Comparison of ENCODE assay signal across 8 mouse cellular contexts in genomic region chr2:127208452-127208769, GRCm38 (mm10). TPM values are rescaled to one million over a fixed set of nuclear protein-coding genes. Genes with fewer than 3 reads are reported as not detected.
DNase-seq lines count a peak whose midpoint lies in the region; ATAC-seq and TF ChIP-seq lines count a peak whose summit lies in the region.

No protein-coding gene starts in this region.

- H3K4me3 ChIP-seq in heart, embryonic 14.5 days (ENCODE audit: control insufficient read depth in 1 of 2, insufficient read depth in 1 of 2, low read depth in 1 of 2, low read length in 2 of 2) = peak overlapping the region; percentile 71 to 76
- H3K4me3 ChIP-seq in ES-E14 (ENCODE audit: insufficient read depth in 1 of 2, low read depth in 1 of 2, low read length in 2 of 2, poor library complexity in 1 of 2, severe bottlenecking in 1 of 2) = peak overlapping the region; percentile 88 to 99
- peak overlapping the region; percentile 99 for H3K4me3 ChIP-seq in forebrain, embryonic 16.5 days (replicated peaks; ENCODE audit: low read length)
- peak overlapping the region; percentile 93 for H3K4me3 ChIP-seq in liver, postnatal 0 days (ENCODE audit: low read depth, low read length)

- TF ChIP-seq EP300 in liver, postnatal 0 days (IDR thresholded peaks at IDR 0.05; ENCODE audit: low read depth) = no peak

- H3K9me3 ChIP-seq in heart, embryonic 14.5 days (ENCODE audit: control insufficient read depth, low read length) = no peaks in the 10 kb centered on the region
- H3K9me3 ChIP-seq in ES-E14 (ENCODE audit: control insufficient read depth, insufficient read depth, low read depth, low read length) = no peaks in the 10 kb centered on the region
- no peaks in the 10 kb centered on the region for H3K9me3 ChIP-seq in forebrain, embryonic 16.5 days (ENCODE audit: control insufficient read depth, low read length)
- no peaks in the 10 kb centered on the region for H3K9me3 ChIP-seq in liver, postnatal 0 days (ENCODE audit: low read length)

- no peak for TF ChIP-seq CTCF in liver, postnatal 0 days (IDR thresholded peaks at IDR 0.05; ENCODE audit: low read depth)

- H3K4me1 ChIP-seq in heart, embryonic 14.5 days (ENCODE audit: control insufficient read depth in 2 of 2, insufficient read depth in 2 of 2, low read length in 2 of 2) = peaks cover 2 to 9% of the 10 kb centered on the region in 2 experiments; a peak in 3 of 4 replicates
- H3K4me1 ChIP-seq in ES-E14 (ENCODE audit: control insufficient read depth in 2 of 2, insufficient read depth in 2 of 2, low read length in 2 of 2, poor library complexity in 1 of 2) = no peaks in the 10 kb centered on the region
- H3K4me1 ChIP-seq in forebrain, embryonic 16.5 days (replicated peaks; ENCODE audit: control insufficient read depth, insufficient read depth, low read length) = peaks cover 11% of the 10 kb centered on the region
- H3K4me1 ChIP-seq in liver, postnatal 0 days (ENCODE audit: insufficient read depth) = peaks cover 9% of the 10 kb centered on the region

- peak overlapping the region; percentile 73 for H3K4me2 ChIP-seq in heart, embryonic 14.5 days (ENCODE audit: low read length)
- peak overlapping the region; percentile 93 for H3K4me2 ChIP-seq in forebrain, embryonic 16.5 days (ENCODE audit: low read length)
- H3K4me2 ChIP-seq in liver, postnatal 0 days (ENCODE audit: low read depth, low read length) = peak overlapping the region; percentile 82

- H3K9ac ChIP-seq in heart, embryonic 14.5 days (ENCODE audit: low read length) = peak overlapping the region; percentile 83
- H3K9ac ChIP-seq in ES-E14 (ENCODE audit: insufficient read depth, low read depth, low read length, poor library complexity, severe bottlenecking) = peak overlapping the region; percentile 97
- H3K9ac ChIP-seq in forebrain, embryonic 16.5 days (replicated peaks; ENCODE audit: low read depth, low read length) = peak overlapping the region; percentile 85
- peak overlapping the region; percentile 83 for H3K9ac ChIP-seq in liver, postnatal 0 days (replicated peaks)

- ATAC-seq in heart, embryonic 14.5 days (ENCODE audit: insufficient number of reproducible peaks, insufficient read depth, low FRiP score, low read depth) = 0 out of 2 replicates have a peak, but pooled peaks have one; percentile 8
- ATAC-seq in forebrain, embryonic 16.5 days = no peak
- no peak for ATAC-seq in liver, postnatal 0 days

- peaks cover 46% of the 10 kb centered on the region for H3K36me3 ChIP-seq in heart, embryonic 14.5 days (ENCODE audit: control insufficient read depth, insufficient read depth, low read length)
- peaks cover 24% of the 10 kb centered on the region for H3K36me3 ChIP-seq in ES-E14 (ENCODE audit: control insufficient read depth, insufficient read depth, low read length, poor library complexity, severe bottlenecking)
- H3K36me3 ChIP-seq in forebrain, embryonic 16.5 days (ENCODE audit: control insufficient read depth, insufficient read depth) = peaks cover 24% of the 10 kb centered on the region
- peaks cover 34% of the 10 kb centered on the region for H3K36me3 ChIP-seq in liver, postnatal 0 days (replicated peaks; ENCODE audit: insufficient read depth, low read length)

- no peak for DNase-seq in heart, adult 18-20 months
- DNase-seq in ES-E14 (ENCODE audit: low read depth, low spot score) = no peak
- DNase-seq in liver, postnatal 0 days = no peak
- no peak for DNase-seq in thymus, postnatal 36 days
- no peak for DNase-seq in adrenal gland, adult 8-10 months
- DNase-seq in kidney, adult 18-20 months = no peak

- H3K27ac ChIP-seq in heart, embryonic 14.5 days (replicated peaks in 1 of 2; ENCODE audit: control insufficient read depth in 1 of 2, insufficient read depth in 1 of 2, low read depth in 2 of 2, low read length in 2 of 2) = peak overlapping the region; percentile 2 to 34; a peak in 1 of 4 replicates
- H3K27ac ChIP-seq in ES-E14 (ENCODE audit: insufficient read depth, low read depth, low read length, poor library complexity, severe bottlenecking) = peak overlapping the region; percentile 68; the same call in 1 of the 2 replicates
- peak overlapping the region; percentile 65 for H3K27ac ChIP-seq in forebrain, embryonic 16.5 days (ENCODE audit: low read length)
- H3K27ac ChIP-seq in liver, postnatal 0 days (ENCODE audit: low read depth) = peak overlapping the region; percentile 85

- in situ Hi-C loops in ES-E14 (cut with MboI; ENCODE audit: low sequenced_read_pairs in 2 of 2, unreplicated experiment in 2 of 2) = loop anchor here in 1 of 2 experiments (25.0 kb wide), 1 partner anchor 1429 kb away; no protein-coding TSS in a partner anchor

- H3K27me3 ChIP-seq in heart, embryonic 14.5 days (ENCODE audit: control insufficient read depth, insufficient read depth, low read length) = no peaks in the 10 kb centered on the region
- no peaks in the 10 kb centered on the region for H3K27me3 ChIP-seq in forebrain, embryonic 16.5 days (replicated peaks; ENCODE audit: control insufficient read depth, insufficient read depth, low read length)
- no peaks in the 10 kb centered on the region for H3K27me3 ChIP-seq in liver, postnatal 0 days (ENCODE audit: insufficient read depth, low read length)

- WGBS in heart, embryonic 14.5 days = under 1% methylated on average over 17 of the region's 17 CpGs
- 0% methylated on average over 17 of the region's 17 CpGs for WGBS in forebrain, embryonic 16.5 days
- under 1% methylated on average over 17 of the region's 17 CpGs for WGBS in liver, postnatal 0 days (ENCODE audit: insufficient replicate concordance)

TF ChIP-seq in ES-E14, 5 proteins besides CTCF, POLR2A, EP300 and RAD21:
- TF ChIP-seq ZC3H11A (IDR thresholded peaks at IDR 0.05; ENCODE audit: borderline replicate concordance, low read depth, low read length) = no peak
- TF ChIP-seq CHD2 (IDR thresholded peaks at IDR 0.05; ENCODE audit: low read depth, low read length) = no peak
- TF ChIP-seq MAFK (IDR thresholded peaks at IDR 0.05; ENCODE audit: insufficient read depth, low read depth, low read length) = no peak
- no peak for TF ChIP-seq HCFC1 (IDR thresholded peaks at IDR 0.05; ENCODE audit: borderline replicate concordance, insufficient read depth, low read length)
- TF ChIP-seq ZNF384 (IDR thresholded peaks at IDR 0.05; ENCODE audit: low read depth, low read length) = no peak

RNA-seq across cellular contexts. Expression of gene Snrnp200, which starts 0.2 kb away (rescaled TPM):
- 47.2 and 47.7 TPM in 2 replicates for polyA plus RNA-seq in heart, embryonic 14.5 days (2014; fragmentation: Nextera tagmentation; extraction: Ambion mirVana)
- total RNA-seq in heart, adult 18-20 months (2021) = 10 to 100 TPM; 65.2 to 66.4 TPM
- 147 and 181 TPM in 2 replicates for total RNA-seq in ES-E14 (2012; rRNA removed)
- polyA plus RNA-seq in forebrain, embryonic 16.5 days (2015; fragmentation: Nextera tagmentation; extraction: Ambion mirVana) = 64.0 and 64.6 TPM in 2 replicates
- polyA plus RNA-seq in liver, postnatal 0 days (2015; fragmentation: Nextera tagmentation; extraction: Ambion mirVana) = 11.3 and 13.5 TPM in 2 replicates
- 100 to 1,000 TPM in 2 of 4 experiments, 10 to 100 TPM in 2; 81.3 to 110 (median 95.1) TPM for total RNA-seq in adrenal gland, adult 8-10 months (2022)

RNA-seq across cellular contexts. Expression of gene 1810024B03Rik, which starts 0.3 kb away (rescaled TPM):
- polyA plus RNA-seq in heart, embryonic 14.5 days (2014; fragmentation: Nextera tagmentation; extraction: Ambion mirVana) = 1.4 and 1.8 TPM in 2 replicates
- under 1 TPM; 0.23 to 0.32 TPM for total RNA-seq in heart, adult 18-20 months (2021)
- total RNA-seq in ES-E14 (2012; rRNA removed) = 1.8 and 1.9 TPM in 2 replicates
- polyA plus RNA-seq in forebrain, embryonic 16.5 days (2015; fragmentation: Nextera tagmentation; extraction: Ambion mirVana) = 0.98 and 1.3 TPM in 2 replicates
- polyA plus RNA-seq in liver, postnatal 0 days (2015; fragmentation: Nextera tagmentation; extraction: Ambion mirVana) = 1.1 and 1.2 TPM in 2 replicates
- total RNA-seq in adrenal gland, adult 8-10 months (2022) = 1 to 10 TPM; 1.1 to 2.5 (median 1.9) TPM

RNA-seq across cellular contexts. Expression of gene Ciao1, which starts 39.2 kb away (rescaled TPM):
- 55.6 and 61.7 TPM in 2 replicates for polyA plus RNA-seq in heart, embryonic 14.5 days (2014; fragmentation: Nextera tagmentation; extraction: Ambion mirVana)
- 10 to 100 TPM; 56.2 to 68.7 TPM for total RNA-seq in heart, adult 18-20 months (2021)
- 71.2 and 86.2 TPM in 2 replicates for total RNA-seq in ES-E14 (2012; rRNA removed)
- 67.0 and 69.3 TPM in 2 replicates for polyA plus RNA-seq in forebrain, embryonic 16.5 days (2015; fragmentation: Nextera tagmentation; extraction: Ambion mirVana)
- 31.0 and 31.9 TPM in 2 replicates for polyA plus RNA-seq in liver, postnatal 0 days (2015; fragmentation: Nextera tagmentation; extraction: Ambion mirVana)
- 100 to 1,000 TPM; 121 to 155 (median 131) TPM for total RNA-seq in adrenal gland, adult 8-10 months (2022)

RNA-seq across cellular contexts. Expression of gene Tmem127, which starts 39.3 kb away (rescaled TPM):
- 17.1 and 17.7 TPM in 2 replicates for polyA plus RNA-seq in heart, embryonic 14.5 days (2014; fragmentation: Nextera tagmentation; extraction: Ambion mirVana)
- 10 to 100 TPM; 26.4 to 28.8 TPM for total RNA-seq in heart, adult 18-20 months (2021)
- 17.5 and 18.9 TPM in 2 replicates for total RNA-seq in ES-E14 (2012; rRNA removed)
- 49.0 and 50.1 TPM in 2 replicates for polyA plus RNA-seq in forebrain, embryonic 16.5 days (2015; fragmentation: Nextera tagmentation; extraction: Ambion mirVana)
- polyA plus RNA-seq in liver, postnatal 0 days (2015; fragmentation: Nextera tagmentation; extraction: Ambion mirVana) = 10.0 and 11.4 TPM in 2 replicates
- 10 to 100 TPM; 80.3 to 95.7 (median 89.0) TPM for total RNA-seq in adrenal gland, adult 8-10 months (2022)

Comparison
In these comparisons a context has a peak if more than half of its experiments do, and no peak if none do; other contexts are left out.
1. H3K27ac ChIP-seq: peak in every context shown above with its lines; median percentile 85 in liver, postnatal 0 days; 68 in ES-E14; 65 in forebrain, embryonic 16.5 days; 18 in heart, embryonic 14.5 days.